Mouse (Mus musculus) myocyte (in vitro differentiated cells): ENCODE results near the gene Mical1.

Experiments
- CEBPB ChIP-seq: IDR thresholded peaks from 2 replicates; pipeline ENCODE4 v1.6.1; 2011; ENCODE audit warnings: mild to moderate bottlenecking, moderate library complexity; ENCODE audit not compliant: poor library complexity, insufficient read depth, severe bottlenecking
- MAX ChIP-seq: IDR thresholded peaks from one replicate; pipeline ENCODE4 v1.6.1; 2011; ENCODE audit warnings: low read depth, mild to moderate bottlenecking, control low read depth
- MYOG ChIP-seq, 3 experiments: IDR thresholded peaks; one replicate each; pipeline ENCODE4 v1.6.1; 2011; ENCODE audit warnings: control low read depth in 2 of 3, low read depth in 2 of 3, mild to moderate bottlenecking in 2 of 3; ENCODE audit not compliant: insufficient read length in 2 of 3, control insufficient read depth in 1 of 3, insufficient read depth in 1 of 3
- POLR2A ChIP-seq: IDR thresholded peaks from one replicate; pipeline ENCODE4 v1.6.1; 2011; ENCODE audit warnings: low read depth, mild to moderate bottlenecking, control low read depth, moderate library complexity; ENCODE audit not compliant: insufficient read length
- POLR2AphosphoS2 ChIP-seq: IDR thresholded peaks from one replicate; pipeline ENCODE4 v1.6.1; 2011; ENCODE audit warnings: low read depth, control low read depth; ENCODE audit not compliant: insufficient read length
- SRF ChIP-seq: IDR thresholded peaks from one replicate; pipeline ENCODE4 v1.6.1; 2011; ENCODE audit warnings: low read depth; ENCODE audit not compliant: control insufficient read depth, insufficient read length
- TCF12 ChIP-seq: IDR thresholded peaks from one replicate; pipeline ENCODE4 v1.6.1; 2011; ENCODE audit warnings: mild to moderate bottlenecking, control low read depth; ENCODE audit not compliant: poor library complexity, insufficient read depth, severe bottlenecking

GRCm38 (mm10) chr10:41477018-41477277 lies 834 bp downstream of the Mical1 start:
- TF ChIP-seq POLR2A = no peak
- TF ChIP-seq MAX = no peak
- TF ChIP-seq SRF = no peak
- no peak for TF ChIP-seq MYOG (IDR thresholded peaks at IDR 0.05; ENCODE audit: control insufficient read depth in 1 of 3, insufficient read depth in 1 of 3, insufficient read length in 2 of 3, low read depth in 2 of 3)
- TF ChIP-seq POLR2AphosphoS2 = no peak
- TF ChIP-seq TCF12 = no peak
- TF ChIP-seq CEBPB = no peak
